Mouse (Mus musculus) lung, postnatal 14 days (tissue): ENCODE measurements around the gene Pgk1.
A peak's percentile ranks its signal among the peaks of the same experiment; 100 is the strongest.
"Not testable (repeated sequence)": the region's sequence is repeated elsewhere in the genome, so short reads cannot be mapped to it uniquely, and the experiment has no call there.

Source experiments
- DNase-seq: peaks from one replicate; pipeline ENCODE4 v3.0.0; 2021

The Pgk1 gene

GRCm38 (mm10) chrX:106186713-106187649 is at the start of gene Pgk1:
Gene Pgk1 (plus strand): TSS chrX:106187100.
- peak; percentile 89 for DNase-seq

- no peak for DNase-seq
Measured at GRCm38 (mm10) chrX:106139309-106140070, 47.4 kb upstream of the Pgk1 start.

DNA sequence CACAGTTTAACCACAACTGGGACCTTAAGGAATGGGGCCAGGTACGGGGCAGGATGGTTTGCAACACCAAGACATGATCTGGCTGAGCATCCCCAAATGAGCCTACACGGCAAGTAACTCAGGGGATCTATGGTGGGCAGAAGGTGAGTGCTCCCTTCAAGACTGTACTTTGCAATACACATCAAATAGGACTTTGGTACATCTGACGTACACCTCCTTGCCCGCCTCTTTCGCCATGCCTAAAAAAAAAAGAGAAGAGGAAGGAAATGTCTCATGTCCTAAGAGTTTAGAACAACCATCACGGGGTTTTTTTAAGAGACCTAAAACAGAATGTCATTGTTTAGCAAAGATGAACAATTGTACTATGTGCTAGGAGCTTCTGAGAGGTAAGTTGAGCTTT is 44.0 kb upstream of the Pgk1 start, which contains the start of gene Tlr13:
TSS of gene Tlr13 (plus strand) at position 269 of the 400 bp plus-strand sequence.
- no peak for DNase-seq

DNA sequence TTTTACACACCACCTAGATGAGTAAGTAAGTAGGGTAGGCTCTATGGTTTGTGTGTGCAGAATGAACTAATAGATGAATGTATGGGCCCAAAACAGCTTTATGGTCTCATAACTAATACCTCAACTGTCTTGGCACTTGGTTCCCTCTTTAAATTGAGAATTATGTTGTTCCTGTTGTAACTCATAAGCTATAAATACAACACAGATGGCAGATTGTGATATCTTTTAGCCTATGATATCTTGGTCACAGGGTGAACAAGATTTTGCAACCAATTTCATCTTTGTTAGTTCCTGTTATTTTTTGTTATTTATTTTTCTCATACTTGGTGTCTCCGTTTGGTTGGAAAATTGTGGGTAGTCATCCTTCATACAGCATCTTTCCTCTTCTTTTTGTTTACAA is 38.7 kb upstream of the Pgk1 start:
- no peak for DNase-seq

DNA sequence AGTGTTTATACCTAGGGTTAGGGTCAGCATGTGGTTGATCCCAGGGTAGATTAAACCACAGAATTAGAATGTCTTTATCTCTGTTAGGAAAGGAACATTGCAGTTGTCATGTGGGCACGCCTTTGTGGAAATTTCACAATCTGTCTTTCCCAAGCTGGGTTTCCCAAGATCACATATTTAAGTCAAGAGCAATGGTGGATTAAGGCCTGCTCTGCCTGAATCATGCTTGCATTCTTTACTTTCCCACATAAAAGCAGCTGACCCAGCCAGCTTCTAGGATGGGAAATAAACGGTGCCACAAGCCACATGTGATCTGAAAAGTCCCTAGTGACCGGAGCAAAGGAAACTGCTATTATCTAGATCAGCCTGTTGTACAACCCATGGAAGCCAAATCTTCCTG is 37.4 kb upstream of the Pgk1 start:
- no peak for DNase-seq

DNA sequence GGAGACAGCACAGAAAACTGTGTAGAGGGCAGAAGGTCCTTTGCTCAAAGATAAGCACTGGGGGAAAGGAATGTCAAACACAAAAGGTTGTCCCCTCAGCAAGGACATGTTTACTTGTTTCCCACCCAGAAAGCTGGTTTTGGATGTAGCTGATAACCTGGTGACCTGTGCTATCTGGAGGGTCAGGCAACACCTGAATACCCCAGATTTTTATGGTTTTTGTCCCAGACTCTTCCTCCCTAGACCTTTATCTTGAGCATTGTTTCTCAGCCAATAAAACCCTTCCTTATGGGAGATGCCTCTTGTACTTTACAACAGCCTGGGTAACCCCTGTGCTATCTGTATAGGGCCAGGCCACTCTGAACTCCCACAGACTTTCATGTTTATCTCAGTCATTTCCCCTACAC is 32.7 kb upstream of the Pgk1 start:
- no peak for DNase-seq

DNA sequence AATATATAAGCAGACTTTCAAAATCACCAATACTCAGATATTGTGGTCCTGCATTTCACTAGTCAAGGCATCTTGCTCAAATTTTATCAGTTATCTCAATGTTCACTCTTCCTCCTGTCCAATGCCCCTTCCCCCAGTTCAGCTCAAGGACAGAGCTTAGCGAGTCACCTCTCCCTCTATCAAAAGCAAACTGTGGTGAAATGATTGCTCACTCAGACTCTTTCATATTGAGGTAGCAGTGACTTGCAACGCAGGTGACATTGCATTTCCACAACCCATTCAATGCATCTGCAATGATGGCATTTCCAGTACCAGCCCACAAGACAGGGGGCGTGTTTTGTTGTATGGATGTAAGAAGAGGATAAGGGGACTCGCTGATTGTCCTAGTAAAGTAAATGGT is 31.0 kb upstream of the Pgk1 start:
- DNase-seq = no peak

DNA sequence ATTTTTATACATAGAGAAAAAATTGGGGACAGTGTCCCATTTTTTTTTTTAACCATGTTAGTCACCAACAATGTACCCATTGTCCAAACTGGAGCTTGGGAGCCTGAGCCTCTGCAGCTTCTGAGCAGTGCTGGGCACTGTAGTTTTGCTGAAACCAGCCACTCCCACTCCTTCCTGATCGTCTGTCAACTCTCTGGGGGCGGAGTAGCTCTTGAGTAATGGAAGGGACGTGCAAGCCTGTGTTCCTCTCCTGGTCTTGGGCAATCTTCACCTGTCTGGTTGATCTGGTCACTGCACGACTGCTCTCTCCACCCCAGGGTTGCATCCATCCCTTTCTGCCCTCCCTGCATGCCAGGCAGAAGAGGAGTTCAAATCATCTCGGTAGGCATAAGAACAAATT is 22.9 kb upstream of the Pgk1 start:
- DNase-seq = no peak

GRCm38 (mm10) chrX:106164555-106164954 is 22.3 kb upstream of the Pgk1 start:
- no peak for DNase-seq

DNA sequence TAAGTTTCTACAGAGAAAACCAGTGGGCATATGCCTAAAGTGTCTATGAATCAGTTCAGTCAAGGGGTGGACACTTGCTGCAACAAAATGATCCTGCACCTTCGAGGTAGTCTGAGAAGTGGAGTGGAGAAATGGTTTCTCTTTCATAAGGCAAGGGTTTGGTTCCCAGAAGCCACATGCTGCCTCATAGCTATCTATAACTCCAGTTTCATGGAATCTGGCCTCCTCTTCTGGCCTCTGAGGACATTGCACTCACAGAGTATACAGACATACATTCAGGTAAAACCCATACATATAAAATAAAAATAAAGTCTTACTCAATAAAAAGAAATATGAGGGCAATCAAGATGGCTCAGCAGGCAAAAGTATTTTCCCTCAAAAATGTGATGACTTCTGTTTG is 21.8 kb upstream of the Pgk1 start:
- DNase-seq = no peak

GRCm38 (mm10) chrX:106171106-106171852 is 15.6 kb upstream of the Pgk1 start:
- DNase-seq = peak; percentile 80

GRCm38 (mm10) chrX:106171853-106172154 is 15.1 kb upstream of the Pgk1 start:
- no peak for DNase-seq

GRCm38 (mm10) chrX:106176331-106176730 is 10.6 kb upstream of the Pgk1 start:
- DNase-seq = no peak

DNA sequence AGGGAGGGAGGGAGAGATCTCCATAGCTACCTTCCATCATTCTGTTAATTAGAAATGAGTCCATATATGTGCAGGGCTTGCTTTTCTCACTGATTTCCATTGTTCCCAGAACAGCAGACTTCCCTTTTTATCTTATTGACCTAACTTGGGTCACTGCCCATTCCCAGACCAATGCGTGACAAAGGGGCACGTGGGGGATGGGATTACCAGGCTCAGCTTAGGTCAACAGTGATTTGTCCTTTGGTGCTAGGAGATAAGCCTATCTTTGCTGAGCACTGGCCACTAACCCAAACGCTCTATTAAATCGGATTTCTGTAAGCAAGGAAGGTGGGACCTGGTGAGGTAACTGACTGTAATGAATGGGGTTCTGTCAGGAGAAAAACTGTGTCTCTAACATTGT is 2.6 kb upstream of the Pgk1 start:
- no peak for DNase-seq

- DNase-seq = no peak
Measured at GRCm38 (mm10) chrX:106185706-106186105, 1.2 kb upstream of the Pgk1 start.

DNA sequence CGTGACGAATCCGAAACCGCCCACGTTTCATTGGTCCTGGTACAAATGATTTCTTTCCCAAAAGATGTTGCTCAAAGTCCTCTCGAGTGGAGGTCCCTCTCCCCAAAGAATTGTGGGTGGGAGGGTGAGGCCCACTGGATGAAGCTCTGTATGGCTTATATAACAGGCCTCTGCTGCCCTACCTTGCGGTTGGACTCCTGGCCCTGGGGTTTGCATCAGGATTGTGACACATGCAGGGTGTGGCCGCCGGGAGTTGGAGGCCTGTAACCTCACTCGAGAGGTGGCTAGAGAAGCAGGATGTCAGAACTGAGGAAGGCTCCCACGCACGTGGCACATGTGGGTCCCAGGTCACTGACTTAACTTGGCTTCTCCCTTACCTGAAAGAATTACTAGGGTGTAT is 837 bp downstream of the Pgk1 start:
- DNase-seq = no peak

DNA sequence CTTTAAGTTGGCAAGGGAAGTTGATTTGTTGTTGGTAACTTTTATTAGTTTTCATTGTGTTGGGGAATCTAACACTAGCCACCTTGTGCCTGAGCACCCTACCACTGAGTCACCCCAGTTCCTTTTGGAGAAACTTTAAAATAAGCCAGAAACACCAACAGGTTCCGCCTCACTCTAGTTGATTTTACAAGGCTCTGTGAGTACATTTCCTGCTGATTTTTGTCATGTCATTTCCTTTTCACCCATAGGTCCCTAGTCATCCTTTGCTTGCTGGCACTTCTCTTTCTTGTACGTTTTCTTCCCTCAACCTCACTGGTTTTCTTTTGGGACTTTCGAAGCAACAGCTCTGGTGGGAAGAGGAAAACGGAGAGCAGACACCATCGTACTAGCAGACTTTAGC is 2.5 kb downstream of the Pgk1 start:
- no peak for DNase-seq

GRCm38 (mm10) chrX:106190091-106190490 is 3.2 kb downstream of the Pgk1 start:
- no peak for DNase-seq

GRCm38 (mm10) chrX:106194361-106194760 is 7.5 kb downstream of the Pgk1 start:
- DNase-seq = not testable (repeated sequence)

GRCm38 (mm10) chrX:106197308-106197707 is 10.4 kb downstream of the Pgk1 start:
- no peak for DNase-seq

- DNase-seq = no peak
Measured at GRCm38 (mm10) chrX:106198904-106199303, 12.0 kb downstream of the Pgk1 start.

GRCm38 (mm10) chrX:106209100-106209499 is 22.2 kb downstream of the Pgk1 start:
- no peak for DNase-seq
